Mouse (Mus musculus): Measurements from ENCODE around the gene Mrpl53.

The Mrpl53 gene

GRCm38 (mm10) chr6:83108762-83109668 lies at the start of gene Mrpl53:
Mrpl53 (plus strand) TSS chr6:83109040.
- peak; percentile 85 for DNase-seq

GRCm38 (mm10) chr6:83065995-83066394 lies 42.8 kb upstream of the Mrpl53 start:
- DNase-seq, result no peak

GRCm38 (mm10) chr6:83066441-83066840 lies 42.4 kb upstream of the Mrpl53 start:
- no peak for DNase-seq

- DNase-seq, result no peak
Observed at GRCm38 (mm10) chr6:83068221-83068620, 40.6 kb upstream of the Mrpl53 start.

- no peak for DNase-seq
Observed at GRCm38 (mm10) chr6:83068706-83069487, 39.9 kb upstream of the Mrpl53 start.

- no peak for DNase-seq
Observed at GRCm38 (mm10) chr6:83069488-83070246, 39.2 kb upstream of the Mrpl53 start.

GRCm38 (mm10) chr6:83070247-83070310 lies 38.8 kb upstream of the Mrpl53 start, which contains the start of gene Tlx2:
Tlx2 (minus strand) TSS chr6:83070293.
- DNase-seq, result no peak

GRCm38 (mm10) chr6:83070311-83071219 lies 38.3 kb upstream of the Mrpl53 start:
- no peak for DNase-seq

- DNase-seq, result peak; percentile 56
Observed at GRCm38 (mm10) chr6:83071220-83071619, 37.6 kb upstream of the Mrpl53 start.

- no peak for DNase-seq
Observed at GRCm38 (mm10) chr6:83074979-83075378, 33.9 kb upstream of the Mrpl53 start.

- DNase-seq, result no peak
Observed at GRCm38 (mm10) chr6:83077630-83078323, 31.1 kb upstream of the Mrpl53 start, which contains the start of gene Pcgf1. Pcgf1 (plus strand) TSS chr6:83077869.

- DNase-seq, result peak; percentile 98
Observed at GRCm38 (mm10) chr6:83078324-83078858, 30.4 kb upstream of the Mrpl53 start.

GRCm38 (mm10) chr6:83080210-83080609 lies 28.6 kb upstream of the Mrpl53 start:
- no peak for DNase-seq

GRCm38 (mm10) chr6:83083497-83083896 lies 25.3 kb upstream of the Mrpl53 start:
- no peak for DNase-seq

- DNase-seq, result no peak
Observed at GRCm38 (mm10) chr6:83084477-83084876, 24.4 kb upstream of the Mrpl53 start.

- DNase-seq, result no peak
Observed at GRCm38 (mm10) chr6:83086121-83087035, 22.5 kb upstream of the Mrpl53 start, which contains the start of gene Lbx2. Lbx2 (plus strand) TSS chr6:83086367.

GRCm38 (mm10) chr6:83087205-83087925 lies 21.5 kb upstream of the Mrpl53 start:
- DNase-seq, result no peak

GRCm38 (mm10) chr6:83087926-83088260 lies 20.9 kb upstream of the Mrpl53 start:
- DNase-seq, result no peak

- DNase-seq, result no peak
Observed at GRCm38 (mm10) chr6:83092416-83093127, 16.3 kb upstream of the Mrpl53 start.

All from cerebellum, adult 9-11 months (tissue).